Comparison of ENCODE assay signal across 9 mouse cellular contexts in genomic region chr2:24679012-24679651, GRCm38 (mm10).
DNase-seq lines count a peak whose midpoint lies in the region; ATAC-seq and TF ChIP-seq lines count a peak whose summit lies in the region.
"Had no signal": no experiment of that assay in that cellular context is flagged by ENCODE, and none has a peak within 500 bp of the region (broad histone marks: within the 10 kb centered on the region; RNA-seq: fewer than 3 reads in every experiment).

No protein-coding gene starts in this region.

- no peaks in the 10 kb centered on the region for H3K36me3 ChIP-seq in kidney, embryonic 14.5 days (ENCODE audit: control insufficient read depth, insufficient read depth, low read length)
- H3K36me3 ChIP-seq in liver, embryonic 16.5 days (ENCODE audit: control insufficient read depth, insufficient read depth), result no peaks in the 10 kb centered on the region
- peaks cover 21% of the 10 kb centered on the region for H3K36me3 ChIP-seq in neural tube, embryonic 12.5 days
- H3K36me3 ChIP-seq: G1E had no signal

- no peaks in the 10 kb centered on the region for H3K9me3 ChIP-seq in kidney, embryonic 14.5 days (ENCODE audit: control insufficient read depth, low read length)
- no peaks in the 10 kb centered on the region for H3K9me3 ChIP-seq in liver, embryonic 16.5 days (replicated peaks; ENCODE audit: control insufficient read depth, low read length)
- no peaks in the 10 kb centered on the region for H3K9me3 ChIP-seq in neural tube, embryonic 12.5 days
- H3K9me3 ChIP-seq: G1E had no signal

- peak overlapping the region; percentile 51 for H3K4me2 ChIP-seq in kidney, embryonic 14.5 days (replicated peaks; ENCODE audit: low read depth, low read length)
- H3K4me2 ChIP-seq in liver, embryonic 16.5 days (ENCODE audit: low read depth, low read length), result peak overlapping the region; percentile 25; the same call in 1 of the 2 replicates
- H3K4me2 ChIP-seq in neural tube, embryonic 12.5 days (replicated peaks), result peak overlapping the region; percentile 51

- ATAC-seq in granulocyte monocyte progenitor cell, adult 5-6 weeks (replicated peaks; ENCODE audit: poor library complexity, severe bottlenecking), result peak; percentile 78
- ATAC-seq in kidney, embryonic 14.5 days (ENCODE audit: low FRiP score, low TSS enrichment), result peak; percentile 88
- no peak; the same call in 1 of the 2 replicates for ATAC-seq in liver, embryonic 16.5 days (ENCODE audit: low read depth)
- ATAC-seq in neural tube, embryonic 12.5 days (ENCODE audit: low FRiP score, low read depth), result peak; percentile 73

- H3K4me1 ChIP-seq in kidney, embryonic 14.5 days (ENCODE audit: control insufficient read depth, insufficient read depth, low read length), result 0 out of 2 replicates have a peak, but pooled peaks cover 5% of the 10 kb centered on the region
- no peaks in the 10 kb centered on the region for H3K4me1 ChIP-seq in liver, embryonic 16.5 days (ENCODE audit: control insufficient read depth, low read depth, low read length)
- peaks cover 8% of the 10 kb centered on the region; the same call in 1 of the 2 replicates for H3K4me1 ChIP-seq in neural tube, embryonic 12.5 days

- WGBS in kidney, embryonic 14.5 days, result 29% methylated on average over 50 of the region's 50 CpGs
- 22% methylated on average over 50 of the region's 50 CpGs for WGBS in liver, embryonic 16.5 days (ENCODE audit: insufficient replicate concordance)
- 33% methylated on average over 50 of the region's 50 CpGs for WGBS in neural tube, embryonic 12.5 days

- peak; percentile 24 for DNase-seq in gastrocnemius, adult 2 months
- DNase-seq in gastrocnemius, adult 18-20 months (ENCODE audit: low spot score), result no peak
- peak; percentile 64 to 76 for DNase-seq in cerebellum, postnatal 14 days
- peak; percentile 60 for DNase-seq in testis, postnatal 10 days (ENCODE audit: low spot score)

- peak overlapping the region; percentile 38 for H3K4me3 ChIP-seq in gastrocnemius, adult 2 months
- peak overlapping the region; percentile 25 for H3K4me3 ChIP-seq in kidney, embryonic 14.5 days (ENCODE audit: low read length)
- no peak overlapping the region for H3K4me3 ChIP-seq in liver, embryonic 16.5 days (ENCODE audit: low read depth, low read length)
- peak overlapping the region; percentile 9; the same call in 1 of the 2 replicates for H3K4me3 ChIP-seq in neural tube, embryonic 12.5 days

- H3K27me3 ChIP-seq in kidney, embryonic 14.5 days (ENCODE audit: control insufficient read depth, insufficient read depth, low read length), result no peaks in the 10 kb centered on the region; the same call in 1 of the 2 replicates
- no peaks in the 10 kb centered on the region; the same call in 1 of the 2 replicates for H3K27me3 ChIP-seq in liver, embryonic 16.5 days (ENCODE audit: control insufficient read depth, insufficient read depth, low read depth, low read length)
- 0 out of 2 replicates have a peak, but pooled peaks cover 8% of the 10 kb centered on the region for H3K27me3 ChIP-seq in neural tube, embryonic 12.5 days (replicated peaks)

- H3K27ac ChIP-seq in gastrocnemius, adult 2 months, result no peak overlapping the region
- no peak overlapping the region for H3K27ac ChIP-seq in kidney, embryonic 14.5 days (ENCODE audit: low read depth, low read length)
- H3K27ac ChIP-seq in liver, embryonic 16.5 days (ENCODE audit: low read length), result no peak overlapping the region
- H3K27ac ChIP-seq in neural tube, embryonic 12.5 days, result no peak overlapping the region

- TF ChIP-seq CTCF in gastrocnemius, adult 2 months (IDR thresholded peaks at IDR 0.05), result peak; percentile 37; the same call in 1 of the 2 replicates

- no peak overlapping the region for H3K9ac ChIP-seq in kidney, embryonic 14.5 days (ENCODE audit: low read depth, low read length)
- H3K9ac ChIP-seq in liver, embryonic 16.5 days (ENCODE audit: low read depth, low read length), result no peak overlapping the region
- no peak overlapping the region for H3K9ac ChIP-seq in neural tube, embryonic 12.5 days

- intact Hi-C loops in gastrocnemius, adult 2 months (cut with DNase I), result no loop called here
